Mouse (Mus musculus) heart, adult 2 months (tissue): ENCODE results near the gene Aspg. TPM values are rescaled to one million over a fixed set of nuclear protein-coding genes. Genes with fewer than 3 reads are reported as not detected.

Source experiments
- DNase-seq, 2 experiments: peaks; one replicate each; pipeline ENCODE4 v3.0.0; 2021
- H3K27ac ChIP-seq: fragments of 200-600 bp; 2 replicates; pipeline ENCODE4 v1.8.1; 2022
- H3K27me3 ChIP-seq: fragments of 200-500 bp; 2 replicates; pipeline ENCODE4 v1.6.1; 2012; ENCODE audit warnings: mild to moderate bottlenecking, low read length, inconsistent platforms, mixed read lengths; ENCODE audit not compliant: control insufficient read depth, insufficient read depth
- H3K36me3 ChIP-seq: fragments of 200-500 bp; 2 replicates; pipeline ENCODE4 v1.6.1; 2012; ENCODE audit warnings: low read length, inconsistent platforms; ENCODE audit not compliant: control insufficient read depth, insufficient read depth
- H3K4me1 ChIP-seq: fragments of 200-500 bp; 2 replicates; pipeline ENCODE4 v1.6.1; 2011; ENCODE audit warnings: low read length; ENCODE audit not compliant: control insufficient read depth, insufficient read depth
- H3K4me3 ChIP-seq: fragments of 200-600 bp; 2 replicates; pipeline ENCODE4 v1.8.1; 2022
- H3K79me2 ChIP-seq: fragments of 200-500 bp; replicated peaks from 2 replicates; pipeline ENCODE4 v1.6.1; 2012; ENCODE audit warnings: mild to moderate bottlenecking, inconsistent platforms, low read length, moderate library complexity, mixed read lengths; ENCODE audit not compliant: control insufficient read depth, insufficient read depth
- H3K9ac ChIP-seq: fragments of 200-500 bp; 2 replicates; pipeline ENCODE4 v1.6.1; 2012; ENCODE audit warnings: low read depth, mild to moderate bottlenecking, control low read depth, inconsistent platforms, low read length, mixed read lengths
- CTCF ChIP-seq: fragments of 200-600 bp; IDR thresholded peaks from 2 replicates; pipeline ENCODE4 v1.8.1; 2022; ENCODE audit warnings: antibody characterized with exemption, mild to moderate bottlenecking, moderate library complexity
- EP300 ChIP-seq: fragments of 200-500 bp; IDR thresholded peaks from 2 replicates; pipeline ENCODE4 v1.6.1; 2011; ENCODE audit warnings: low read depth, low read length, control low read depth; ENCODE audit not compliant: insufficient read depth
- POLR2A ChIP-seq: fragments of 200-500 bp; IDR thresholded peaks from 2 replicates; pipeline ENCODE4 v1.6.1; 2011; ENCODE audit warnings: mild to moderate bottlenecking, low read depth, low read length, control low read depth; ENCODE audit not compliant: insufficient read depth
- WGBS: fragments of 180-500 bp; shearing (Covaris S2); methylation state at CpG from one replicate; pipeline ENCODE4 v1.1.7; 2018; 5-methylcytosine and 5-hydroxymethylcytosine counted together
- intact Hi-C: fragments of 180-260 bp; cut with DNase I; formaldehyde crosslinking; loops from one replicate; pipeline ENCODE4 v1.15.1; 2025
- polyA plus RNA-seq: library from polyadenylated mRNA; depleted of rRNA; stranded (reverse); fragments of >200 nt; gene quantifications from 2 replicates; pipeline ENCODE4 v1.2.3, GENCODE M21; 2012
- total RNA-seq, 2 experiments: library from RNA; stranded (reverse); gene quantifications; 2 replicates each; pipeline ENCODE4 v1.2.3; 2021

The Aspg gene
- total and polyA plus RNA-seq, 3 experiments, result 0.55 to 11.1 (median 0.61) TPM

DNA sequence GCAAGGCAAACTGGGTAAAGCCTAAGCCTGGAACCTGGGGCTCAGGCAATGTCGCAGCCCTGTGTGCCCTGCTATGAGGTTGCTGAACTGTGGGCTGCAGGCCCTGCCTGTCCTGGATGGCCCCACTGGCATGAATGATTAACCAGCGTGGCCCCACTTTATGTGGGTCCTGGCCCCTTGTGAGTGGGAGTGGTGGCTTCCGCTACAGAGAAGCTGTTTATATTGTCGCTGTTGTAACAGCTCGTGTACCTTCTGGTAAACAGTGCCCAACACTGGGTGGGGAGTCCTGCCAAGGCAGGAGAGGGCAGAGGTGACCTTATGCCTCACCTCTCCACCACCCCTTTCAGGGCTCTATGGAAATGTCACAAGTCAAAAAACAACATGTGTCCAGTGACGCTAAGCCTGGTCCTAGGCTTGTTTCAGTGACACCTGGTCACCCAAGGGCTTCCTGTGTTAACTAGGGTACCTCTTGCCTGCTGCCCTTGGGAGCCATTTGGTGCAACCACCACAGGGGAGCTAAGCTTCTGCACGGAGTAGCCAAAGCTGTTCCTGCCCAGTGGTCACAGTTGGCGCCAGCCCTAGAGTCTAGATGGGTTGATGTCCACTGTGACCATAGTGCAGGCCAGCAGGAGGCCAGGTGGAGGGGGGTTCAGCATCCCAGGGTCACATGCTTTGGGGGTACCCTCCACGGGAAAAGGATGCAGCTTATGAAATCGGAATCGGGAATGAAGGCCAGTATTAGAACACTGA lies 2.4 kb downstream of the Aspg start:
- Histone ChIP-seq H3K4me3 (no peak overlapping the region), H3K9ac (no peak overlapping the region), H3K27me3 (no peaks in the 10 kb centered on the region), H3K79me2 (no peaks in the 10 kb centered on the region), H3K36me3 (no peaks in the 10 kb centered on the region), H3K27ac (no peak overlapping the region), H3K4me1 (no peaks in the 10 kb centered on the region; the same call in 1 of the 2 replicates)
- no peak for DNase-seq
- intact Hi-C loops, result no loop called here
- TF ChIP-seq EP300, result no peak
- no peak for TF ChIP-seq POLR2A
- no peak for TF ChIP-seq CTCF
- 83% methylated on average over 11 of the region's 11 CpGs for WGBS

DNA sequence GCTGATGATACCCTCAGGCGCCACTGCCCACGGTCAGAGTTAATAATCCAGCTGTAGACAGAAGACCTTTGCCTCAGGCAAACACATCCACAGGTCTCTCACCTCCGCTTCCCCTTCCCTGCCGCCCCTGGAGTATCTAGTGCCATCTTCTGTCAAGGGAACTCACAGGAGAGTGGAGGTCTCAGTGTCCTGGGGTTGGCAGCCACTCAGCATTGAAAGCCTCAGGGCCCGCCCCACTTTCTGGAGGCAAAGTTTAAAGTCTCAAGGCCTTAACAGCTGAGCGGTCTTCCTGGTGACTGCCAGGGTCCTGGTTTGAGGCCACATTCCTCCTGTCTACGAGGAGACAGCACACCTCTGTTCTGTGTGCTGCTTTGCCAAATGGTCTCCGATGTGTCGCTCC lies 3.2 kb downstream of the Aspg start:
- no peak overlapping the region for H3K27ac ChIP-seq
- no peak overlapping the region for H3K9ac ChIP-seq
- H3K79me2 ChIP-seq, result no peaks in the 10 kb centered on the region
- intact Hi-C loops, result no loop called here
- DNase-seq, result no peak
- H3K4me1 ChIP-seq, result no peaks in the 10 kb centered on the region; the same call in 1 of the 2 replicates
- H3K27me3 ChIP-seq, result no peaks in the 10 kb centered on the region
- WGBS, result 79% methylated on average over 9 of the region's 9 CpGs
- H3K36me3 ChIP-seq, result no peaks in the 10 kb centered on the region
- H3K4me3 ChIP-seq, result no peak overlapping the region
- TF ChIP-seq CTCF (no peak), POLR2A (no peak), EP300 (no peak)

GRCm38 (mm10) chr12:112111323-112111722 lies 4.8 kb downstream of the Aspg start:
- H3K79me2 ChIP-seq, result no peaks in the 10 kb centered on the region
- DNase-seq, result no peak
- no peak overlapping the region for H3K27ac ChIP-seq
- H3K27me3 ChIP-seq, result no peaks in the 10 kb centered on the region
- H3K4me3 ChIP-seq, result no peak overlapping the region
- 81% methylated on average over 5 of the region's 5 CpGs for WGBS
- TF ChIP-seq CTCF (no peak), POLR2A (no peak), EP300 (no peak)
- intact Hi-C loops, result no loop called here
- no peaks in the 10 kb centered on the region for H3K36me3 ChIP-seq
- H3K4me1 ChIP-seq, result no peaks in the 10 kb centered on the region; the same call in 1 of the 2 replicates
- H3K9ac ChIP-seq, result no peak overlapping the region

- no peak overlapping the region for H3K27ac ChIP-seq
- no peak overlapping the region for H3K4me3 ChIP-seq
- no peaks in the 10 kb centered on the region for H3K27me3 ChIP-seq
- 92% methylated on average over 6 of the region's 6 CpGs for WGBS
- no peaks in the 10 kb centered on the region; the same call in 1 of the 2 replicates for H3K4me1 ChIP-seq
- intact Hi-C loops, result no loop called here
- no peaks in the 10 kb centered on the region for H3K36me3 ChIP-seq
- no peak for TF ChIP-seq EP300
- no peak for TF ChIP-seq POLR2A
- no peak for TF ChIP-seq CTCF
- DNase-seq, result no peak
- H3K9ac ChIP-seq, result no peak overlapping the region
- no peaks in the 10 kb centered on the region for H3K79me2 ChIP-seq
These were observed 5.8 kb downstream of the Aspg start for GRCm38 (mm10) chr12:112112235-112112634.

- intact Hi-C loops, result loop anchor here (1.0 kb wide), 3 partner anchors 27 to 430 kb away; no protein-coding TSS in a partner anchor
- no peak for DNase-seq
- no peaks in the 10 kb centered on the region for H3K79me2 ChIP-seq
- no peak for TF ChIP-seq CTCF
- no peak for TF ChIP-seq POLR2A
- no peak for TF ChIP-seq EP300
- no peak overlapping the region for H3K9ac ChIP-seq
- H3K4me3 ChIP-seq, result no peak overlapping the region
- no peak overlapping the region for H3K27ac ChIP-seq
- H3K27me3 ChIP-seq, result no peaks in the 10 kb centered on the region
- H3K4me1 ChIP-seq, result no peaks in the 10 kb centered on the region; the same call in 1 of the 2 replicates
- H3K36me3 ChIP-seq, result no peaks in the 10 kb centered on the region
- 25% methylated on average over 13 of the region's 13 CpGs for WGBS
These were observed 6.4 kb downstream of the Aspg start for GRCm38 (mm10) chr12:112112686-112113396.

DNA sequence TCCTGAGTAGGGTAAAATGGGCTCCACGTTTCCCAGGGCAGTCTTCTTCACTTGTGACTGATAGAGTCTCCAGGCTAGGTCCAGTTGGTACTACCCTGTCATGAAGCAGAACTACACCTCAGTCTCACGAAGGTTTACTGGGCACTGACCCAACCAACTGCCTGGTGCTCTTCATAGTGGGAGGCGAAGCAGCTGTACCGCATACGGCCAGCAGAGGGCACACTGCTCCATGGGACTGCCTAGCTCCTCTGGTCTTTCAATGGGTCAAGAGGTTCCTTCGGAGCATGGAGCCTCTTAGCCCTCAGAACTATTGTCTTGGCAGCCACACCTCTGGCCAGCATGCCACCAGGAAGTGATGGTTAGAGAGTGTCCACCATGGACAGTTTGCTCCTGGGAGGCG lies 7.2 kb downstream of the Aspg start:
- WGBS, result 10% methylated on average over 7 of the region's 7 CpGs
- Histone ChIP-seq H3K4me1 (no peaks in the 10 kb centered on the region; the same call in 1 of the 2 replicates), H3K27ac (no peak overlapping the region), H3K79me2 (no peaks in the 10 kb centered on the region), H3K27me3 (no peaks in the 10 kb centered on the region), H3K36me3 (no peaks in the 10 kb centered on the region), H3K4me3 (no peak overlapping the region), H3K9ac (no peak overlapping the region)
- DNase-seq, result peak; percentile 85 to 91
- TF ChIP-seq CTCF (peak; percentile 100; the same call in 1 of the 2 replicates), POLR2A (no peak), EP300 (peak; percentile 96)
- intact Hi-C loops, result loop anchor here (1.0 kb wide), 3 partner anchors 27 to 430 kb away; no protein-coding TSS in a partner anchor
